Mouse (Mus musculus) cerebellum, adult 2 months (tissue): Measurements from ENCODE around the gene Homer3.

Experiments
- CTCF ChIP-seq: fragments of 200-500 bp; IDR thresholded peaks from 2 replicates; pipeline ENCODE4 v1.5.1; 2011; ENCODE audit warnings: low read depth, mild to moderate bottlenecking, control low read depth, low read length, moderate library complexity, borderline replicate concordance; ENCODE audit not compliant: insufficient read depth
- POLR2A ChIP-seq: fragments of 200-500 bp; IDR thresholded peaks from 2 replicates; pipeline ENCODE4 v1.6.1; 2011; ENCODE audit warnings: low read length, control low read depth, borderline replicate concordance; ENCODE audit not compliant: insufficient read depth

DNA sequence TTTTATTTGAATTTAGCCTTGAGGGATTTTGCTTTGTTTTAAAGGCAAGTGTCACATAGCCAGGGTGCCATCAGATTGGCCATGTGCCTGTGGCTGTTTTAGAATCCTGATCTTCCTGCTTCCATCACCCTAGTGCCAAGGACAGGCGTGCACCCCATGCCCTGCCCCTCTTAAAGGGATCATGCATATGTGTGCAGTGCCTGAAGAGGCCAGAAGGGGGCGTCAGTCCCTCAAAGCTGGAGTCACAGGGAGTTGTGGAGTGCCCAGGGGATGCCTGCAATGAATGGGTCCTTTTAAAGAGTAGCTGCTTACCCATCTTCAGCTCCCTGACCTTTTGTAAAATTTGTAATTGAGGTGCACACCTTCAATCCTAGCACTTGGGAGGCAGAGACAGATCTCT is 26.7 kb downstream of the Homer3 start:
- TF ChIP-seq POLR2A (no peak), CTCF (peak; percentile 61)
